Mouse (Mus musculus) kidney, adult 8-10 months (tissue): ENCODE results near the gene Spast.

Source experiments
- DNase-seq, 2 experiments: peaks; one replicate each; pipeline ENCODE4 v3.0.0; 2022

Gene Spast

DNA sequence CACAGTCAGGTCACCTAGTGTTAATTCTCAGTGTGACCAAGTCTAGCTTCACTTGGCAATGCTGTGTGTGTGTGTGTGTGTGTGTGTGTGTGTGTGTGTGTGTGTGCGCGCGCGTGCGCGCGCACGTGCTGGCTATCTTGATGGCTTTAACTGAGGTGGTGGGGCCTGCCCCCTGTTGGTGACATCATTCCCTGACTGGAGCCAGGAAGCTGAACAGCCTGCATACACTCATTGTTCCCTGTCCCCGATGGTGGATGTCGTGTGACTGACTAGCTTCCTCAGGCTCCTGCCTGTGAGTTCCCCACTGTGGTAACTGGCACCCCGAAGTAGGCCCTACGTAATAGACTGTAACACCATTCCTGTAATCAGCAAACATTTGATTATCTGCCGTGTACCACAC, 92.7 kb downstream of the Spast start:
- no peak for DNase-seq

DNA sequence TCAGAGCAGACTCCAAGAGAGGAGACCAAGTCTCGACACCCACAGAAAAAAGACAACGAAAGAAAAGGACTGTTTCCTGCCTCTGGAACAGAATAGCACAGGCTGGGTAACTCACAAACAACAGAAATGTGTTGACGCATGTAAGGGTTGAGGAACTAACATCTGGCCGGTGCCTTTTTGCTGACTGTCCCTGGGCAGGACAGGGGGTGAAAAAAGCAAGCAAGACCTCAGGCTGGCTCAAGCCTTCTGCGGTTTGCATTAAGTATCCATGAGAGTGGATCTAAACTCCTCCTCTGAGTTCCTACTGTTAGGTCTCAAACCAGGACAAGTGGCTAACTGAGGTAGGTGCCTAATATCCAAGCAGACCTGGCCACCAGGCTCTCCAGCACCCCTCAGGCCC, 93.8 kb downstream of the Spast start:
- DNase-seq: no peak

GRCm38 (mm10) chr17:74437762-74438161, 99.0 kb downstream of the Spast start:
- DNase-seq: no peak

DNA sequence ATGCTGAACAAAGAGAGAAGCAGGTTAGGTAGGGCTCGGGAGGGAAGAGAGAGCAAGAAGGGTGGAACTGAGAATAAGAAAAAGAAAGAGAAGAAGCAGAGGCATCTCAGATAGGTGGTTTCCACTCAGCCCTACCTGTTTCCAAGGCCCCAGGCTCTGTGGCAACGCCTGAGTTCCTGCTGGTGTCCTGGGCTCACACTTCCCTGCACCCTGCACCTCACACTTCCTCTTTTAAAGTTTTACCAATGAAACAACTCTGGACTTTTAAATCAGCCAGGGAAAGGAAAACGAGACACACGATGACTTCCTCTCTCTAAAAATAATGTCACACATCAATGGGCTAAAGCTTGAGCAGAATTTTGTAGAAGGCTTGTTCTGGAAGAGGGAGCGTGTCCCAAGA, 101.7 kb downstream of the Spast start:
- no peak for DNase-seq
